Mouse (Mus musculus) thymus, postnatal 25 days (tissue): ENCODE results near the gene Serpina3g.
"Not testable (repeated sequence)": the region's sequence is repeated elsewhere in the genome, so short reads cannot be mapped to it uniquely, and the experiment has no call there.

Experiments used
- DNase-seq: peaks from one replicate; pipeline ENCODE4 v3.0.0; 2022

The Serpina3g gene

DNA sequence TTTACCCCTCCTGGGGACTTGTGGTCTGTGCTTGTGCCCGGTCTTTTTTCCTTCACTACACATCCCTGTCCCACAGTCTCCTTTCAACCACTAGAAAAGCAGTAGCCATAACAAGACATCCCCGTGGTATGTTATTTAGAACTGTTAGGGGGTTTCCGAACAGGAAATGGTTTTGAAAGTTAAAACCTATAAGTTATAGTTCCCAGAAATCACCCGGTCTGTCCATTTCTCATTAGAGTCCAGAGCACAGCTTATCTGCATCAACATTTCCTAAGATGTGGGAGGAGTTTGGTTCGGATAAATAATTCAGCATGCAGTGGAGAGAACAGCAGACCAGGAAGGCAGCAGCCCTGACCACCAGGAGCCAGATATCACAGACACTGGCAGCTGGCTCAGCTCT, at the start of gene Serpina3g:
TSS of gene Serpina3g (plus strand) at position 331 of the 400 bp plus-strand sequence.
- DNase-seq: no peak

DNA sequence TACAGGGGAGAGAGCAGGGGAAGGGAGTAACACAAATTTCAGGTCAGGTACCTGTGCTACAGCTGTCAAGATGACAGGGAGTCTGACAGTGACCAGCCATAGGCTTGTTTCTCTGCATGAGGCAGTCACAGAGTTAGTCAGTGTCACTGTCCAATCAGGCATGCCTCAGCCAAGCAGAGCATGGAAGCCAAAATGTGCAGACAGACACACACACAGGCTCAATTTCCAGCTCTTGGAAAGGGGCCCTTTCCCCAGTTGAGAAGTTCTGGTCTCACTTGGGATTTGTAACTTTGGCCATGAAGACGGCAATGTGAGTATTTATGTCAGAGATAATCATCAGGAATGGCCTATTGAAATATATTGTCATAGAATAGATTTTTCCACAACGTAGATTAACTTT, 46.8 kb upstream of the Serpina3g start:
- no peak for DNase-seq

DNA sequence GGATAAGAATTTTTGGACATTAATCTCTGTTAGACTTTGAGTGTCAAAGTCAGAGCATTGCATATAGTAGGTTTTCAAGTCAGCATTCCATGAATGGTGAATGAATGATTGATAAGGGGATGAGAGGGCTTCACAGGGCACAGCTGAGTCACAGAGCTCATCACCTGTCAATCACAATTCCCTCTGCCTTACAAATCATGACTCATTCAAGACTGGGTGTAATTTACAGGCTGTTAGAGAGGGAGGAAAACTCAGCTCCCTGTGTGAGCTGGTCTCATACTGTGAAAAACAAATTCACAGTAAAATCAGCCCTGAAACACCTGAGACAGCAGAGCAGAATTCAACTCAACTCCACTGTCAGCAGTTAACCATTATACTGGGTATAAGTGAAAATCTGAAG, 45.2 kb upstream of the Serpina3g start:
- no peak for DNase-seq

DNA sequence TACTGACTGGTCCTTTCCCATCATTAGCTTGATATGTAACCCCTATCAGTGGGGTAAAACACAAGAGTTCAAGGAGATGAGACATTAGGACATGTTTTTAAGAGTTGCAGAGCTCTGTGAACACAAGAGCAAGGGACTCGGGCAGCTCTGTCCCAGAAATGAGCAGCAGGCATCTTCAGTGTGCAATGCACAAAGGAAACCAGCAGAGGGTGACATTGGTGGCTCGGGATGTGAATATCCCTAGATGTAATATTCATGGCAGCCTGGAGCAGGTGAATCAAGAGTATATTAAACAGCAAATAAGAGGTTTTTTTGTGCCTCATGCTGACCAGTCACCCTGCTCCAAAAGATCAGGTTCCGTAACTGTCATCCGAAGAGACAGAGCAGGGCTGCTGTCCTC, 26.9 kb upstream of the Serpina3g start:
- no peak for DNase-seq

DNA sequence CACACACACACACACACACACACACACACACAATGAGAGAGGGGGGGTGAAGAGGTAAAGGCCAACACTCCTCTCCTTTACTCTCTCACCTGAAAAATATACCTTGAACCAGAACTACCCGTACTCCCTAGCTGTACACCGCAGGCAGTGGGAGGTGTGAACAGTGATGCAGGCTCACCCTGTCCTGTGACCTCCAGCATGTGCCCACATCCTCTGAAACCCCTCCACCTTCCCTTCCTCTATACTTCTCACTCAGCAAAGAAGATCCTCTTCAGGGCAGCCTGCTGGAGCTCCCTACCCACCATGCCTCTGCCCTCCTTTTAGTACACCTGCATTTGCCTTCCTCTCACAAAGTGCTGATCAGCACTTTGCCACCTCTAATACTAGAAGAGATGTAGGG, 26.2 kb upstream of the Serpina3g start:
- no peak for DNase-seq

DNA sequence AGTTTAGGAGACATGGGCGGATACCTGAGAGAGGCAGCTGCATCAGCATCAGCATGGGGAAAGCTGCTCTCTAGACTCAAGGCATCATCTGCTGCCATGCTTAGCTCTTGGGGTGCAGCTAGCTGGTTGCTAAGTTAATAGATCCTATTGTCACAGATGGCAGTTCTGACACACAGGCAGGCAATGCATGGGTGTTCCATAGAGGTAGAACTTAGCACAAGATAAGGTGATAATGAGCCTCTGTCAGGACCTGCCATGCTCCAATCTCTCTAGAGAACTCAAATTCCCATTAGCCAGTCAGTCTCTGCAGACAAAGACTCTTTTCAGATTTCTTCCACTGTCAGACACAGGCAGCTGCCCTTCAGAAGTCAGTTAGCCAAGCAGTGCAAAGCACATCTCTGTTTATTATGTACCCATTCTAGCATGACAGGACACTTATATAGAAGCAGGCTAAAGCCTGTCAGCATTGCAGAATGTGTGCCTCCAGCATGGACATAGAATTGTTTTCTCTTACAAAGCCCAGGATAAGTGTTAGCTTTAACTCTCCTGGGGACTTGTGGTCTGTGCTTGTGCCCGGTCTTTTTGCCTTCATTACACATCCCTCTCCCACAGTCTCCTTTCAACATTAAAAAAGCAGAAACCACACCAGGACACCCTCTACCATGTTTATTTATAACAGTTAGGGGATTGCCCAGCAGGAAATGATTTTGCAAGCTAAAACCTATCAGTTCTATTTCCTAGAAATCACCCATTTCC, 22.2 kb upstream of the Serpina3g start:
- DNase-seq: no peak

DNA sequence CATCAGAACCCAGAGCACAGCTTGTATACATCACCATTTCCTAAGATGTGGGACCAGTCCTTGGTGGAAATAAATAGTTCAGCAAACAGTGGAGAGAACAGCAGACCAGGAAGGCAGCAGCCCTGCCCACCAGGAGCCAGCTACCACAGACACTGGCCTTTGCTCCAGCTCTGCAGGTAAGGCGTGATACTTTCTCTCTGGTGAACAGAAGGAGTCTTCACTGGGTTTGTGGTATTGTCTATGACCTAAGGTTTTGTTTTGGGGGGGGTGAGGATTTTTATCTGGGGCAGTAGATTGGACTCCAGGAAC, 21.6 kb upstream of the Serpina3g start, which contains the start of gene Serpina3f:
TSS of gene Serpina3f (plus strand) at position 100 of the 309 bp plus-strand sequence.
- no peak for DNase-seq

DNA sequence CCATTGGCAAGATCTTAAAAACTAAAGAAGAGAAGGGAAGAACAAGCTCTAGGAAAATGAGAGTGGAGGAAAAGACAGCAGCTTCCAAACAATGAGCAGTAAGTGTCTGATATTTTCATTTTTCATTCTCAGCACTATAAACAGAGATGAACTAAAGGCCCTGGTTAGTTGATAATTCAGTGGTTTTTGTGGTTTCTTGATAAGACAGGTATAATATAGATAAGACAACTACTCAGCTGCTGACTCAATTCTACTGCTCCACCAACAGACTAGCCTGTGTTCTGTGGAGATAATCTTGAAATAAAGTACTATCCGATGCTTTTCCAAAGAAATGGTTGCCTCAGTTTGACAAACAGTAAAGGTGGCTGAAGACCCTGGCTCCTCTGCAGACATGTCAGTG, 20.8 kb upstream of the Serpina3g start:
- DNase-seq: no peak

DNA sequence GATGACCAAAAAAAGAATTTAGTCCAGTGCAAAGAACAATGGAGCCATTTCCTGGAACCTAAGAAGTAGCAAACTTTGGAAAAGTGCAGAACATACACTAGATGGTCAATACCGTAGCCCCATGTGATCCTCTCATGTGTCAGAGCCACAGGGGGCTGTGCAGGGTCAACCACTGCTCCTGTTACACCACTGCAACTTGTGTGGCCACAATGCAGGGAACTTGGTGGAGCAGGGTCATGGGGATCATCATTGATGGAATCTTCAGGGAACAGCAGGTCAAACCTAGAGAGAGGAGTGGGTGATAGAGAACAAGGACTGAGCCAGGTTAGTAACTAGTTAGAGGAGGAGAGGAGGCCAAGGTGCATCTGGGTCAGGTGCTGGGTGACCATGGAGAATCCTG, 14.4 kb upstream of the Serpina3g start:
- no peak for DNase-seq

DNA sequence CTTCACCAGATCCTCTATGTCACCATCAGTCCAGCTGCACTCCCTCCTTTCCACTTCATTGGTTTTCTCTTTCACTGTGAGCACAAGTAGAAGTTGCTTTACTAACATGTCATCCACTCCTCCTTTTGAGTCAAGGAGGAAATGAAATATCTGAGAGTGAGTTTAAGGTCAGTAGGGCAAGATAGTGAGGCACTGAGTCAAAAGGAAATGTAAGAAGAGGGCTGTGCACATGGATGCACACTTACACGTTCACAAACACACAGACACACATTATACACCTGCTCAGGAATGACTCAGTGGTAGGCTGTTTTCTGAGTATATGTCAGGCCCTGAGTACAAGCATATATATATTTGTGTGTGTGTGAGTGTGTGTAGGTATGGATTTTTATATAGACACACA, 12.4 kb upstream of the Serpina3g start:
- no peak for DNase-seq

DNA sequence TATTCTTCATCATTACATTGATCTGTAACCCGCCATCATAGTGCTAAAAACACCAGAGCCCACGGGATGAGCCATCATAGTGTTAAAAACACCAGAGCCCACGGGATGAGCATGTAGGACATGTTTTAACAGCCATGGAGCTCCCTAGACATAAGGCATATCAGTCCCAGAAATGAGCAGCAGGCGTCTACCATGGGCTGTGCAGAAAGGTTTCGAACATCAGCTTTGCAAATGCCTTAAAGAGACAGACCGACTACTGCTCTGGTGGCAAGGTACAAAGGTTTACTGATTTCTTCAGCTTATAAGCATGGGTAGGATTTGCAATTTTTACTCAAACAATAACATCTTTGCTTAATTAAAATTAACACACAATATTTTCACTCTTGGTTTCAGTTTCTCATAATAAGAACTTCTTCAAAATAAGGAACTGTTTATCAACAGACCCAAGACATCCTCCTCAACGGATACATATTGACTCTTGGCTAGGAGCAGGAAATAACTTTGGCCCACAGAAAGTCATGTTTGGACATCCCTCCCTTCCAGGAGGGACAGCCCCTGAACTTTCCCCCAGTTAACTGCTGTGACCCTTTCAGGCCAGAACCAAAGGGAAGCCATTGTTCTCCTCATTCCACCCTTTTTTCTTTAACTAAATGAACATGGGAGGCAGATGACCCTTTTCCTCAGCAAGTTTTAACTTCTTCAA, 11.3 kb upstream of the Serpina3g start:
- DNase-seq: no peak

DNA sequence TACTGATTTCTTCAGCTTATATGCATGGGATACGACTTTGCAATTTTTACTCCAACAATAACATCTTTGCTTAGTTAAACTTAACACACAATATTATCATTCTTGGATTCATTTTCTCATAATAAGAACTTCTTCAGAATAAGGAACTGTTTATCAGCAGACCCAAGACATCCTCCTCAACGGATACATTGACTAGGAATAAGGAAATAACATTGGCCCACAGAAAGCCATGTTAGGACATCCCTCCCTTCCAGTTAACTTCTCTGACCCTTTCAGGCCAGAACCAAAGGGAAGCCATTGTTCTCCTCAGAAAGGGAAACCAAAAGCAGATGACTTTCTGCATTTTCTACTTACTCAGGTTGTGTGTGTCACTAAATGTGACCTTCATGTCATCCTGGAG, 5.3 kb upstream of the Serpina3g start:
- DNase-seq: no peak

DNA sequence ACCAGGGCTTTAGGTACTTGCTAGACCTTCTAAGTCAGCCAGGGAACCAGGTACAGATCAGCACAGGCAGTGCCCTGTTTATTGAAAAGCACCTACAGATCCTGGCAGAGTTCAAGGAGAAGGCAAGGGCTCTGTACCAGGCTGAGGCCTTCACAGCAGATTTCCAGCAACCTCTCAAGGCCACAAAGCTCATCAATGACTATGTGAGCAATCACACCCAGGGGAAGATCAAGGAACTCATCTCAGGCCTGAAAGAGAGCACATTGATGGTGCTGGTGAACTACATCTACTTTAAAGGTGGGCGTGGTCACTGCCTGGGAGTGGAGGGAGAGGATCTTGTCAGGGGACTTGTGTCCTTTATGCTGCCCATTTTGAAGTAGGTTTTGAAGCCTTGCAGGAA, 2.0 kb downstream of the Serpina3g start:
- DNase-seq: not testable (repeated sequence)

DNA sequence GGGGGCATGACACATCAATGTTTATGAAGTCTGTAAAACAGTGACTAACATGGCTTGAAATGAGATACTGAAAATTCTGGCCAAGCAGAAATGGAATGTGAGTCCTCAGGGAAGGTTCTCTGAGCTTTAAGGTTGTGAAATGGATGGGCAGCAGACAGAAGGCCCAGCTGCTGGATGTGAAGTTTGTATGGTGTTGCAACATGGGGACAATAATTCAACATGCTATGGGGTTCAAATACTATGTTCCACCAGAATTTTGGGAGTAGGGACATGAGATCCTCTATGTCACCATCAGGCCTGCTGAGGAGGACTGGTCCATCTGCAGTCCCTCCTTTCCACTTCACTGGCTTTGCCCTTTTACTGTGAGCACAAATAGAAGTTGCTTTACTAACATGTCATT, 7.3 kb downstream of the Serpina3g start:
- no peak for DNase-seq

DNA sequence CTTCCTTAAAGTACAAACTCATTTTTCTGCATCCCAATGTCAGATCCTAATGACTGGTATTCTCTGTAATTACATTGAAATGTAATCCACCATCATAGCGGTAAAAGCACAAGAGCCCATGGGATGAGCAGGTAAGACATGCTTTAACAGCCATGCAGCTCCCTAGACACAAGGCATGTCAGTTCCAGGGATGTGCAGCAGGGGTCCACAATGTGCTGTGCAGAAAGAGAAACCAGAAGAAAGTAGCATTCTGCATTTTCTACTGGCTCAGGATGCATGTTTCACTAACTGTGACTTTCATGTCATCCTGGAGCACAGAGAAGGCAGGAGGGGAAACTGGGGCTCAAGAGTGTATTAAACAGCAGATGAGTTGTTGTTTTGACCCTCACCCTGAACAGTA, 9.0 kb downstream of the Serpina3g start:
- DNase-seq: no peak

DNA sequence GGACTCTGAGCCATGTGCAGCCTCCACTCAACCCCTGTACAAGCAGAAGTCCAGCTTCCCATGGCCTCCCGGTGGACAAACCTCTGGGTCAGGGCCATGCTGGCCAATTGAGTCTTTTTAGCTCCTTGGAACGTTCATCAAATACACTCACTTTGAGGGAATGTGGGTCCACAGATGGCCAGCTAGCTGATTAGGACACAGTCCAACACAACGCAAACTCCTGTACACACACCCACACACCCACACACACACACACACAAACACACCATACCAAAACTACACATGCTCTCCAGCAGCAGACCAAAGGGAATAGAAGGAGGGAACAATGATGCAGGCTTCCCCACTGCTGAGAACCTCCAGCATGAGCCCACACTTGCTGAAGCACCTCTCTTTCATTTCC, 9.6 kb downstream of the Serpina3g start:
- no peak for DNase-seq

DNA sequence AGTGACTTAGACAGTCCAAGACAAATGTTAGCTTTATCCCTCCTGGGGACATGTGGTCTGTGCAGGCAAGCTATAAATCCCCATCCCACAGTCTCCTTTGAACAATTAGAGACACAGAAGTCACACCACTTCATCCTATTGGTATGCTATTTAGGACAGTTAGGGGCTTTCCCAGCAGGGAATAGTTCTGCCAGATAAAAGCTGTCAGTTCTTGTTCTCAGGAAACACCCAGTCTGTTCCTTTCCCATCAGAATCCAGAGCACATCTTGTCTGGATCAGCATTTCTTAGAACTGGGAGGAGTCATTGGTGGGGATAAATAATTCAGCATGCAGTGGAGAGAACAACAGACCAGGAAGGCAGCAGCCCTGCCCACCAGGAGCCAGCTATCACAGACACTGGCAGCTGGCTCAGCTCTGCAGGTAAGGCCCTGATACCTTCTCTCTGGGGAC, 11.5 kb downstream of the Serpina3g start:
- DNase-seq: no peak

DNA sequence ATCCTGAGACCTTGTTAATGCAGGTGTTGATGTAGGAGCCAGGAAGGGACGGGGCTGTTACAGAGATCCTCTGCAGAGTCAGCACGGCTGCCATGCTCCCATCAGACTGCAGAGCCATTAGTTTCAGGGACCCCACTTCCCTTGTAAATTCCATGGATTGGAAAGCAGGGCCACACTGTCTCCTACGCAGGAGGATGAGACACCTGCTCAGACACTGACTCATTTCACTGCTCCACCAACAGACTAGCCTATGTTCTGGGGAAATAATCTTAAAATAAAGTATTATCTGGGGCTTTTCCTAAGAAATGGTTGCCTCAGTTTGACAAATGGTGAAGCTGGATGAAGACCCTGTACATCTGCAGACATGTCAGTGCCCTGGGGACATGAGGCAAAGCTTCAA, 12.2 kb downstream of the Serpina3g start:
- DNase-seq: no peak

DNA sequence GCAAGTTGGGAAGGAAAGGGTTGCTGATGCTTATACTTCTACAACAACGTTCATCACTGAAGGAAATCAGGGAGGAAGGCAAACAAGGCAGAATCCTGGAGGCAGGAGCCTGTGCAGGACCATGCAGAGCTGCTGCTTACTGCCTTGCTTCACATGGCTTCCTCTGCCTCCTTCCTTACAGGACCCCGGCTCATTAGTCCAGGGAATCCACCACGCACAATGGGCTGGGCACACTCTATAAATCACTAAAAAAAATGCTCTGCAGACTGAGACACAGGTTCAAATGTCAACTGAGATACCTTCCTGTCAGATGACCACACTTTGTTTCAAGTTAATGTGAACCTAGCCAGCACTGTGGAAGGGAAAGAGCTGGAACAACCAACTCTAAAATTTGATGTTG, 25.0 kb downstream of the Serpina3g start:
- DNase-seq: no peak

DNA sequence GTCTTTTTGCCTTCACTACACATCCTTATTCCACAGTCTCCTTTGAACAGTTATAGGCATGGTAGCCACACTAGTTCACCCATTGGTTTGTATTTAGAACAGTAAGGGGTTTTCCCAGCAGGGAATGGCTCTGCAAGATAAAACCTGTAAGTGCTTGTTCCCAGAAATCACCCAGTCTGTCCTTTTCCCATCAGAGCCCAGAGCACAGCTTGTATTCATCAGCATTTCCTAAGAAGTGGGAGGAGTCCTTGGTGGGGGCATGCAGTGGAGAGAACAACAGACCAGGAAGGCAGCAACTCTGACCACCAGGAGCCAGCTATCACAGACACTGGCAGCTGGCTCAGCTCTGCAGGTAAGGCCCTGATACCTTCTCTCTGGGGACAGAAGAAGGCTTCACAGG, 26.8 kb downstream of the Serpina3g start, which contains the start of gene Serpina3i:
TSS of gene Serpina3i (plus strand) at position 260 of the 400 bp plus-strand sequence.
- DNase-seq: no peak

DNA sequence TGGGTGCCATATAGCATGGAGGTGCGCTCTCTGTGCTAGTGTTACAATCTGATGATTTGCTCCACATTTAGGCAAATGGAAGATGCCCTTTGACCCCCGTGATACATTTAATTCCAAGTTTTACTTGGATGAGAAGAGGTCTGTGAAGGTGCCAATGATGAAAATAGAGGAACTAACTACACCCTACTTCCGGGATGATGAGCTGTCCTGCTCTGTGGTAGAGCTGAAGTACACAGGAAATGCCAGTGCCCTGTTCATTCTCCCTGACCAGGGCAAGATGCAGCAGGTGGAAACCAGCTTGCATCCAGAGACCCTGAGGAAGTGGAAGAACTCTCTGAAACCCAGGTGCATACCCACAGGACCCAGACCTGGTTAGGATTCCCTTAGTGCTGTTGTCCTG, 30.3 kb downstream of the Serpina3g start:
- no peak for DNase-seq

DNA sequence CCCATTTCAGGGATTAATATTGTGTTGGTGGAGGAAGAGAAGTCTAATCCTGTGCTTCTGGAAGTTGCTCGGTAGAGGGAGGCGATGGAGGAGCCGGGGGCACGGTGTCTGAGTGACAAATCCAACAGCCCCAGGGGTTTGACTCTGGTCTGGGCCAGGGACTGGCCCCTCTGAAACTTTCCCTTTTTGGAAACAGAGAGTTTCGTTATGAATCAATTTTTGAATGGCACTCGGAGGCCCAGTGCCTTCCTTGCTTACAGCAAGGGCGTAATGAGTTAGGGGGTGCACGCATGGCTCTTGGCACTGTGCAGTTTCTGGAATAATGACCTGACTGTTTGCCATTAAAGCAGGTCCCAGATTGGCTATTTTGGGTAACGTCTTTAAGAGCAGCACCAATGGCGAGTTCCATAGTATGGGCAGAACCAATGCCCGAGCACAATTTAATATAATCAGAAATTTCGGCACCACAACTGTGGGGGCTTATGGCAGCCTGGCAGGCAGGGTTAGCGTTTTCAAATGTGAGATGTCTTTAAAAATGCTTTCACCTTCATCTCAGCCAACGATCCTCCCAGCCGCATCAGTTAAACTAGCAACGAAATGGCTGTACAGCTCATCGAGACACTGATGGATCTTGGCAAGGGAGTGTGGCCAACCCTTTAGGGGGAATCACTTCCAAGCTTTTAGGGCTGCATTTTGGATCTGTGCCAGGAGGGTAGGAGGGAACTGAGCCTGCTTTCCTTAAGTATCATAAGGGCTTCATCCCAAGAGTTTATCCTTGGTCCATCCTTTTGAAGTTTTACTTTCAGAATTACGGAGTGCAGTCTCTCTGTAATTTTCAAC, 42.4 kb downstream of the Serpina3g start:
- DNase-seq: no peak

DNA sequence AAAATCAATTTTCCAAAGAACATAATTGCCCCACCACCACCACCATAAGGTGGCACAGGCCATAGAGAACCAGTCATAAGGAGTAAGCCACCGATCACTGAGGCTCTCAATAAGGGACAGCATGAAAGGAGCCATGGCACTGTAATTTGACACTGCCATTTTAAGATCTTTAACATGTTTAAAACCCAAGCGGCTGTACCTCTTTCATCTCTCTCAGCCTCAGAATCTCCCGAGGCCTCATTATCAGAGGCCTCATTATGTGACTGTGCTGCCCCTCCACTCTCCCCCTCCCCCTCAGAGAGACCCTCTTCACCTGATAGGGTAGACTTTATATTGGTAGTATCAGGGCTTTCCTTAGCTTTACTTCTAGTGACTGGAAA, 43.0 kb downstream of the Serpina3g start:
- DNase-seq: no peak

DNA sequence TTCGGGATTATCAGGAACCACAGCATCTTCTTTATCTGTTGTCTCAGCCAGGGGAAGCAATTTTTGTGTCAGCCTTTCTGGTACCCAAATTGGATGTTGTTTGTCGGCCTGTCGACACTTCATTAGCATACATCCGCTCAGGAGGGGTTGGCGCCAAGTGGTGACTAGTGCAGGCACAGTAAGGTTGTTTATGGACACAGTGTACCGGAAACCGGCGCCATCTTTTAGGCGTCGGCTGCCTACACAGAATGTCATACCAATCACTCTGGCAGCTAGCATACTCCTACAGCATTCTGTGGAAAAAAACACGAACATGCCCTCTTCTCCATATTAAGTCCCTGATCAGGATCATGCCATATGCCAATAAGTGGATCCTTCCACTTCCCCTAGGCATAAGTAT, 47.3 kb downstream of the Serpina3g start:
- DNase-seq: no peak
